Mouse (Mus musculus) testis, adult 2 months (tissue): ENCODE results near the gene Npc1l1. TPM values are rescaled to one million over a fixed set of nuclear protein-coding genes. Genes with fewer than 3 reads are reported as not detected.
A peak's percentile ranks its signal among the peaks of the same experiment; 100 is the strongest.

Experiments used
- H3K27ac ChIP-seq: fragments of 200-500 bp; 2 replicates; pipeline ENCODE4 v1.5.1; 2012; ENCODE audit warnings: low read depth, low read length; ENCODE audit not compliant: control insufficient read depth, insufficient read depth
- H3K27me3 ChIP-seq: fragments of 200-500 bp; 2 replicates; pipeline ENCODE4 v1.6.1; 2012; ENCODE audit warnings: mild to moderate bottlenecking, low read length, moderate library complexity; ENCODE audit not compliant: control insufficient read depth, insufficient read depth
- H3K36me3 ChIP-seq: fragments of 200-500 bp; 2 replicates; pipeline ENCODE4 v1.6.1; 2012; ENCODE audit warnings: mild to moderate bottlenecking, low read length; ENCODE audit not compliant: control insufficient read depth, insufficient read depth
- H3K4me1 ChIP-seq: fragments of 200-500 bp; 2 replicates; pipeline ENCODE4 v1.6.1; 2012; ENCODE audit warnings: low read length; ENCODE audit not compliant: control insufficient read depth, insufficient read depth
- H3K4me3 ChIP-seq: fragments of 200-500 bp; 2 replicates; pipeline ENCODE4 v1.5.1; 2012; ENCODE audit warnings: low read depth, mild to moderate bottlenecking, low read length, moderate library complexity, mixed read lengths; ENCODE audit not compliant: control insufficient read depth
- CTCF ChIP-seq: fragments of 200-500 bp; IDR thresholded peaks from 2 replicates; pipeline ENCODE4 v1.5.1; 2012; ENCODE audit warnings: low read depth, mild to moderate bottlenecking, inconsistent platforms, low read length, moderate library complexity; ENCODE audit not compliant: control insufficient read depth, insufficient read depth, insufficient replicate concordance
- POLR2A ChIP-seq: fragments of 200-500 bp; IDR thresholded peaks from 2 replicates; pipeline ENCODE4 v1.6.1; 2012; ENCODE audit warnings: low read depth, mild to moderate bottlenecking, inconsistent platforms, low read length, moderate library complexity; ENCODE audit not compliant: control insufficient read depth
- polyA plus RNA-seq: library from polyadenylated mRNA; depleted of rRNA; stranded (reverse); fragments of >200 nt; gene quantifications from 2 replicates; pipeline ENCODE4 v1.2.3, GENCODE M21; 2012

Gene Npc1l1
- polyA plus RNA-seq, 1 experiment = 0.63 TPM

GRCm38 (mm10) chr11:6184202-6184935 lies 45.6 kb downstream of the Npc1l1 start:
- Histone ChIP-seq H3K27me3 (no peaks in the 10 kb centered on the region), H3K4me1 (0 out of 2 replicates have a peak, but pooled peaks cover 2% of the 10 kb centered on the region), H3K27ac (no peak overlapping the region), H3K4me3 (no peak overlapping the region), H3K36me3 (no peaks in the 10 kb centered on the region)
- TF ChIP-seq POLR2A (no peak), CTCF (no peak)

- Histone ChIP-seq H3K36me3 (no peaks in the 10 kb centered on the region), H3K27me3 (no peaks in the 10 kb centered on the region), H3K27ac (no peak overlapping the region), H3K4me1 (0 out of 2 replicates have a peak, but pooled peaks cover 2% of the 10 kb centered on the region), H3K4me3 (peak overlapping the region; percentile 79)
- TF ChIP-seq CTCF = no peak
- TF ChIP-seq POLR2A = no peak
Measured at GRCm38 (mm10) chr11:6183246-6183645, 46.7 kb downstream of the Npc1l1 start.

GRCm38 (mm10) chr11:6180811-6181399 lies 49.0 kb downstream of the Npc1l1 start:
- Histone ChIP-seq H3K4me1 (0 out of 2 replicates have a peak, but pooled peaks cover 2% of the 10 kb centered on the region), H3K36me3 (no peaks in the 10 kb centered on the region), H3K27ac (no peak overlapping the region), H3K27me3 (no peaks in the 10 kb centered on the region), H3K4me3 (no peak overlapping the region)
- no peak for TF ChIP-seq CTCF
- TF ChIP-seq POLR2A = no peak

- Histone ChIP-seq H3K27me3 (no peaks in the 10 kb centered on the region), H3K4me1 (0 out of 2 replicates have a peak, but pooled peaks cover 2% of the 10 kb centered on the region), H3K4me3 (no peak overlapping the region), H3K27ac (no peak overlapping the region), H3K36me3 (no peaks in the 10 kb centered on the region)
- TF ChIP-seq CTCF (no peak), POLR2A (no peak)
Measured at GRCm38 (mm10) chr11:6179194-6179593, 50.7 kb downstream of the Npc1l1 start.

GRCm38 (mm10) chr11:6178673-6179166 lies 51.2 kb downstream of the Npc1l1 start:
- Histone ChIP-seq H3K27me3 (no peaks in the 10 kb centered on the region), H3K4me3 (no peak overlapping the region), H3K36me3 (no peaks in the 10 kb centered on the region), H3K27ac (no peak overlapping the region), H3K4me1 (0 out of 2 replicates have a peak, but pooled peaks cover 2% of the 10 kb centered on the region)
- TF ChIP-seq POLR2A (no peak), CTCF (no peak)

GRCm38 (mm10) chr11:6177781-6178420 lies 52.0 kb downstream of the Npc1l1 start:
- Histone ChIP-seq H3K4me3 (no peak overlapping the region), H3K27me3 (no peaks in the 10 kb centered on the region), H3K4me1 (no peaks in the 10 kb centered on the region), H3K36me3 (no peaks in the 10 kb centered on the region), H3K27ac (no peak overlapping the region)
- no peak for TF ChIP-seq POLR2A
- no peak for TF ChIP-seq CTCF

- TF ChIP-seq POLR2A (no peak), CTCF (no peak)
- H3K4me3 ChIP-seq = no peak overlapping the region
- no peaks in the 10 kb centered on the region for H3K4me1 ChIP-seq
- no peaks in the 10 kb centered on the region for H3K27me3 ChIP-seq
- H3K27ac ChIP-seq = no peak overlapping the region
- no peaks in the 10 kb centered on the region for H3K36me3 ChIP-seq
Measured at GRCm38 (mm10) chr11:6175506-6175905, 54.4 kb downstream of the Npc1l1 start.

- H3K27ac ChIP-seq = no peak overlapping the region
- no peaks in the 10 kb centered on the region for H3K27me3 ChIP-seq
- no peak overlapping the region for H3K4me3 ChIP-seq
- TF ChIP-seq CTCF = no peak
- no peak for TF ChIP-seq POLR2A
- no peaks in the 10 kb centered on the region for H3K4me1 ChIP-seq
- no peaks in the 10 kb centered on the region for H3K36me3 ChIP-seq
Measured at GRCm38 (mm10) chr11:6174719-6175118, 55.2 kb downstream of the Npc1l1 start.
